Mouse (Mus musculus): Measurements from ENCODE around the gene Ndufs2.

DNA sequence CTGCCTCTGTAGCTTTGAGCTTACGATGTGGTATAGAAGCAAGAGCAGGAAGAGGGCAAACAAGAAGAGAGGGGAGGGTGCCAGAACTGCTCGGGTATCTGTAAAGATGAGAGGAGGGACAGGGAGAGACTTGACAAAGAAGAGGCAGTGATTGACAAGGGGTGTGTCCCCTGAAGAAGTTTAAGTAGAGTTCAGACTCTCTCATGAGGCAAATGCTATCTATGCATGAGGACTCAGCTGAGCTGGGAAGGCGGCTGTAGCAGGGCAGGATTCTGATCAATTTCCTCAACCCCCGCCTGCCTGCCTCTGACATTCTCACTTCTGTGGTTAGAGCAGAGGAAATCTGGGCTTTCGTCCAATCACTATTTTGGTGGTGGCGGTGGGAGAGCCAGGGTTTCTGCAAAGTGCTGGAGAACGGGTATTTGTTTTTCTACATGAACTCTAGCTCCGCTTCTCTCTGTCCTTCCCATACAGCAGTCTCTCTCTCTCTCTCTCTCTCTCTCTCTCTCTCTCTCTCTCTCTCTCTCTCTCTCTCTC lies 11.5 kb upstream of the Ndufs2 start:
- no peak for TF ChIP-seq CTCF (IDR thresholded peaks at IDR 0.05; ENCODE audit: low read depth)
- TF ChIP-seq EP300 (optimal IDR thresholded peaks at IDR 0.05), result no peak

All from stomach, postnatal 0 days (tissue).